Mouse (Mus musculus): ENCODE data around the gene Slc41a2. TPM values are rescaled to one million over a fixed set of nuclear protein-coding genes. Genes with fewer than 3 reads are reported as not detected.
"Not testable (repeated sequence)": the region's sequence is repeated elsewhere in the genome, so short reads cannot be mapped to it uniquely, and the experiment has no call there.

Gene Slc41a2
- polyA plus RNA-seq, 1 experiment from 2014 or later, result 1.5 TPM

DNA sequence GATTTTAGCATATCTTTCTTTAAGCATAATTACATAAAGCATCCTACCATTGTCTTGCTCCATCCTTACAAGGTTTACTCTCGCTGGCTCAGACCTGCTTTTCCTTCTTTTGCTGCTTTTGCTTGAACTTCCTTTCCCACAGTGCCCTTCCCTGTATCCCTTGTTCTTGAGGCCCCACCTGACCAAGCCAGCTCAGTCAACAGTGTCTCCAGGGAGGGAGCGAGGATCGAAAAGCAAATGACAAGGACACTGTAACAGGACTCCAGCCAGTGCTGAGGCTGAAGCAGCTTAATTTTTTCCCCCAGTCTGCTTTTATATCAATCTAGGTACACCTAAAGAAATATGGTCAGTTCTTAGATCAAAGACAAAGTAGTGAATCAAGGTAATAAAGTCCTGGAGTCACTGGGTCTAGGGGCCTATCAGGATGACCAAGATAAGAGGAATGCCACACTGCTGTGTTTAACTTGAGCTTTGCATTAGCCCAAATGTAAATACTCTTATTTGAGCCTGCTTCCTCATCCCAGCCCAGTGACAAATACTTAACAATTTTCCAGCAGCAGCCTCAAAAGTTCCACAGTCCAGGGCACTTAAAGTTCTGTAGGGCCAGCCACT lies 36.5 kb upstream of the Slc41a2 start:
- Histone ChIP-seq H3K4me2 (replicated peaks) (no peak overlapping the region), H3K27me3 (no peaks in the 10 kb centered on the region), H3K9me3 (no peaks in the 10 kb centered on the region), H3K9ac (no peak overlapping the region), H3K4me3 (no peak overlapping the region), H3K4me1 (no peaks in the 10 kb centered on the region), H3K36me3 (peaks cover 48% of the 10 kb centered on the region), H3K27ac (no peak overlapping the region)
- 86% methylated on average over 3 of the region's 3 CpGs for WGBS
- ATAC-seq (ENCODE audit: low FRiP score, low read depth), result no peak

DNA sequence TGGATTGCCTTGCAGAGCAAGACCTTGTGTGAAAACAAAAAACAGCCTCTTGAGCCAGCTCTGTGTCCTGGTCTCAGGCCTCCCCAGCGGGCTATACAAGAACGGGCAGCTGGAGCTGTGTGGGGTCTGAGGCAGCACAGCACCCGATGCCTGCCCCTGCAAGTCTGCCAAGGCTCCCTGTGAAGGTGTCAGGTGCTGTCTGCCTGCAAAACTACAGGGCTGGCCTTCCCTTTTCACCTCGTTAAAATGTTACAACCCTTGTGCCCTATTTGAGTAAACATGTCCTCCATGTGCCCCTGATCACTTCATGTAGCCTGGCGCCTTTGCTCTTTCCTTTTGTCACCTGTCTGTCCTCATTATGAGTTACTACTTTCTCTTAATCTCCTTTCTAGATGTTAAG lies 31.2 kb upstream of the Slc41a2 start:
- no peak; the same call in 1 of the 2 replicates for ATAC-seq (ENCODE audit: low FRiP score, low read depth)
- Histone ChIP-seq H3K36me3 (peaks cover 86% of the 10 kb centered on the region), H3K4me2 (replicated peaks) (no peak overlapping the region), H3K9me3 (no peaks in the 10 kb centered on the region), H3K4me1 (0 out of 2 replicates have a peak, but pooled peaks cover 6% of the 10 kb centered on the region), H3K9ac (no peak overlapping the region), H3K27me3 (no peaks in the 10 kb centered on the region), H3K27ac (no peak overlapping the region), H3K4me3 (no peak overlapping the region)
- 38% methylated on average over 5 of the region's 5 CpGs for WGBS

DNA sequence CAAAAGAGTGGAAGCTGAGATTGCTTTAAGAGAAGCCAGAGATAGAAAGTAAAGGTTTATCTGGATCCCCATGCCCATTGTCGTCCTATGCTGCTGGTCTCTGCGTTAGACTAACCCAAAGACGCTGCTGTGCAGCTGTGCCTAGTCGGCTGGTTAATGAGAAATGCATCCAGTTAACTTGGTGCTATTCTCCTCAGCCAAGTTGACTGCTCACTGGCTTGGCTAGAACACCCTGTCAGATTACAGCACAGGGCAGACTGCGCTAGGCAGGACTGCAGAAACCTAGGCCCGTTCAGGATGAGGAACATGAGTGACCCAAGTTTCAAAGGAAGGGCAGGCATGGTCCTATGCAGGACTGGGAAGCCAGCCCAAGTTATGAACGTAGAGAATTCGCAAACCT lies 25.8 kb upstream of the Slc41a2 start:
- H3K4me1 ChIP-seq, result peaks cover 15% of the 10 kb centered on the region
- H3K27me3 ChIP-seq, result no peaks in the 10 kb centered on the region
- H3K4me3 ChIP-seq, result no peak overlapping the region
- H3K36me3 ChIP-seq, result peaks cover 61% of the 10 kb centered on the region
- ATAC-seq (ENCODE audit: low FRiP score, low read depth), result no peak
- H3K9me3 ChIP-seq, result no peaks in the 10 kb centered on the region
- no peak overlapping the region for H3K9ac ChIP-seq
- 93% methylated on average over 8 of the region's 8 CpGs for WGBS
- no peak overlapping the region for H3K27ac ChIP-seq
- H3K4me2 ChIP-seq (replicated peaks), result no peak overlapping the region

DNA sequence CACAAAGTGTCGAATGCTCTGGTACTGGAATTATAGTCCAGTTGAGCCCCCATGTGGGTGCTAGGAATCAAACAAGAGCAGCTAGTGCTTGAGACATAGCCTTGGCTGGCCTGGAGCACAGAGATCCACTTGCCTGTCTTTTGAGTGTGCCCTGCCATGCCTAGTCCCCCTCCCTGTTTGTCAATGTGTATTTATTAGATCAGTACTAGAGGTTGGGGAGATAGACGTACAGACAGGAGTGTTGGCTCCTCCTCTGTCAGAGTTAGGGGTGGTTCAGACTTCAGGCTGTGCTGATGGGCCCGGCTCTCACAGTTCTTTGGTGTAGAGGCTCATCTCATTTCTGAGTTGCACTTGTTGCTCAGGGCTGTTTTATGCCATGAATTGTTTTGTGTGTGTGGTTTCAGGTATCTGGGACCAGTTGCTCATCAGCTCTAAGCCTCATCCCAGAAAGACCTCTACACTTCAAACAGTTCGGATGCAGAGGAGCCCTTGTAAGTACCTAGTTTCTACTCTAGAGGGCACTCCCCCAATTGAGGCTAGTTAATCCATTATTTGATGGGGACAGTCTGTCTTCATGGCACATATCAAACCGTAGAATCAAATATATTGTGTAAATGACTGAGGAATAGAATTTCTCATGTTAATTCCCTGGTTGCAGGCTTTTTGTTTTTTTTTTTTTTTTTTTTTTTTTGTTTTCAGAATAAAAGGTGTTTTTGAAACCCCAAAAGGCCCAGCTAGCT lies 24.1 kb upstream of the Slc41a2 start:
- Histone ChIP-seq H3K4me1 (peaks cover 15% of the 10 kb centered on the region), H3K27me3 (no peaks in the 10 kb centered on the region), H3K4me3 (peak overlapping the region; percentile 91; the same call in 1 of the 2 replicates), H3K27ac (no peak overlapping the region), H3K4me2 (replicated peaks) (peak overlapping the region; percentile 84), H3K9ac (peak overlapping the region; percentile 1; the same call in 1 of the 2 replicates), H3K9me3 (no peaks in the 10 kb centered on the region), H3K36me3 (peaks cover 46% of the 10 kb centered on the region)
- ATAC-seq (ENCODE audit: low FRiP score, low read depth), result no peak
- WGBS, result 61% methylated on average over 5 of the region's 5 CpGs

DNA sequence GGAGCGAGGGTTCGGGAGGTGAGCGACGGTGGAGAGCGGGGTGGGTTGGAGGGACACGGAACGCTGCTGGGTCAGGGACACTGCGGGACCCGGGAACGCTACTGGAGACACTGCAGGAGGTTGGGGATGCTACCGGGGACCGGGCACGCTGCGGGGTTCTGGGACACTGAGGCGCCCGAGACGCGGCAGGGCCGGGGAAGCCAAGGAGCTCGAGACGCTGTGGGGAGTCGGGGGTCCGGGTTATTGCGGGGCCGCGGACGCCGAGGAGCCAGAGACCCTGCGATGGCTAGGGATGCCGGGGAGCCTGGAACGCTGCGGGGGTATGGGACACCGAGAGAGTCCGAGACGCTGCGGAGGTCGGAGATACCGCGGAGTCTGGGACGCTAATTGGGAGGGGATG lies 22.7 kb upstream of the Slc41a2 start:
- under 1% methylated on average over 35 of the region's 40 CpGs for WGBS
- ATAC-seq (ENCODE audit: low FRiP score, low read depth), result peak; percentile 80
- H3K4me1 ChIP-seq, result peaks cover 15% of the 10 kb centered on the region

DNA sequence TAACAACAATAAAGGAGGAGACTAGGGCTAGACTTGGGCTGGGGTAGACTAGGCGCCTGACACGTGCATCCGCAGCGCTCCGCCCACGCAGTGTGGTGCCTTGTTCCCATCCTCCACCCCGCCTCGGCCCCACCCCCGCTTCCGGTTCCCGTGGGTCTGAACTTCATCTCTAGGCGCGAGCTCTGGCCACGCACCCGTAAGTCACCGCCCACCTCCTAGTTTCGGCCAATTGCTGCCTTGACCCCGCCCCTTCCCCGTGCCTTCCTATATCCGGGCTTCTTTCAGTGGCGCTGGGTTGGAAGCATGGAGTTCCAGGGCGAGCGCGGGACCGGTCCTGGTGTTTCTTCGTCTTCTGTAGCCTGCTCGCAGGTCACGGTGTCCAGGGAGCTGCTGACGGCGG lies 22.3 kb upstream of the Slc41a2 start, which contains the start of gene D10Wsu102e:
Gene D10Wsu102e, plus strand, starts transcription at position 266 of the 400 bp plus-strand sequence.
- peak; percentile 97 for ATAC-seq (ENCODE audit: low FRiP score, low read depth)
- peak within 1 kb of the TSS; percentile 90 for H3K9ac ChIP-seq
- H3K4me2 ChIP-seq (replicated peaks), result peak within 1 kb of the TSS; percentile 84
- no peaks in the 10 kb centered on the region for H3K27me3 ChIP-seq
- peak within 1 kb of the TSS; percentile 91 for H3K4me3 ChIP-seq
- H3K36me3 ChIP-seq, result peaks cover 27% of the 10 kb centered on the region
- H3K4me1 ChIP-seq, result peaks cover 15% of the 10 kb centered on the region
- no peaks in the 10 kb centered on the region for H3K9me3 ChIP-seq
- under 1% methylated on average over 30 of the region's 30 CpGs for WGBS
- peak within 1 kb of the TSS; percentile 39; the same call in 1 of the 2 replicates for H3K27ac ChIP-seq

More for the DNA sequence above, 22.7 kb upstream of the Slc41a2 start:
- H3K36me3 ChIP-seq, result peaks cover 31% of the 10 kb centered on the region
- H3K9me3 ChIP-seq, result no peaks in the 10 kb centered on the region
- H3K9ac ChIP-seq, result peak overlapping the region; percentile 90
- peak overlapping the region; percentile 39; the same call in 1 of the 2 replicates for H3K27ac ChIP-seq
- H3K27me3 ChIP-seq, result no peaks in the 10 kb centered on the region
- H3K4me2 ChIP-seq (replicated peaks), result peak overlapping the region; percentile 84
- H3K4me3 ChIP-seq, result peak overlapping the region; percentile 91

DNA sequence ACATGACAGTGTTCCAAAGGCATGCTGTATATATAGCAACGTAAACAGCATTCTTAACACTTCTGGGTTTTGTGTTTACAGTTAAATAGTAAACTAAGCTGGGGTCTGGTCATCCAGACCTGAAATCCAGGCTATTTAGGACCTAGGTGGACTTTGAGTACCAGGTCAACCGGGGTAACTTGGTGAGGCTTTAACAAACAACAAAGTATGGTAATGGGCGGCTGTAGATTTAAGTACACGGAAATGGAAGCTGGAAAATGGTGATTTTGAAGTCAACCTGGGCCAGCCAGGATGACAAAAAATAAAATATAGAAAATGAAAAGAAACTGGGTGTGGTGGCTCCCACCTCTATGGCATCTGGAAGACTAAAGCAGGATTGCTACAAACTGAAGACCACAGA lies 21.8 kb upstream of the Slc41a2 start:
- no peak overlapping the region for H3K9ac ChIP-seq
- no peak; the same call in 1 of the 2 replicates for ATAC-seq (ENCODE audit: low FRiP score, low read depth)
- H3K4me3 ChIP-seq, result peak overlapping the region; percentile 91
- H3K36me3 ChIP-seq, result peaks cover 22% of the 10 kb centered on the region
- H3K9me3 ChIP-seq, result no peaks in the 10 kb centered on the region
- peak overlapping the region; percentile 84 for H3K4me2 ChIP-seq (replicated peaks)
- H3K27me3 ChIP-seq, result no peaks in the 10 kb centered on the region
- WGBS, result 74% methylated on average over 4 of the region's 4 CpGs
- peaks cover 15% of the 10 kb centered on the region for H3K4me1 ChIP-seq
- H3K27ac ChIP-seq, result no peak overlapping the region; the same call in 1 of the 2 replicates

DNA sequence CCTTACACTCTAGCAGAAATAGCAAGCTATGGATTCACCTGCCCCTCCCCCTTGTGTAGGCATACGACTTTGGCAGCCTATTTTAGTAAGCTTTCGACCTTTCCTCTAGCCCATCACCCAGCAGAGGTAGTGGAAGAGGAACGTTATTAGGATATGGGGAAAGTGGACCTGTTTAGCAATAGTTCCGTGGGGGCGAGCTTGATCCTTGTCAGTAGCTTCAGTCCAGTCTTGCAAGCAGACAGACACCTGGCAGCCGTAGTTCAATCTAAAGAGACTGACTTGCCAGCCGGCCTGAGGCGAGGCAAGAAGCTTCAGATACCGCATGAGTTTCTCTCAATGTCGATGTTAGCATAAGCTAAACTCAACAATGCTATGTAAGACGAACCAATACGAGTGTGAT lies 18.7 kb upstream of the Slc41a2 start:
- H3K4me1 ChIP-seq, result peaks cover 14% of the 10 kb centered on the region
- no peak for ATAC-seq (ENCODE audit: low FRiP score, low read depth)
- WGBS, result 83% methylated on average over 12 of the region's 12 CpGs

DNA sequence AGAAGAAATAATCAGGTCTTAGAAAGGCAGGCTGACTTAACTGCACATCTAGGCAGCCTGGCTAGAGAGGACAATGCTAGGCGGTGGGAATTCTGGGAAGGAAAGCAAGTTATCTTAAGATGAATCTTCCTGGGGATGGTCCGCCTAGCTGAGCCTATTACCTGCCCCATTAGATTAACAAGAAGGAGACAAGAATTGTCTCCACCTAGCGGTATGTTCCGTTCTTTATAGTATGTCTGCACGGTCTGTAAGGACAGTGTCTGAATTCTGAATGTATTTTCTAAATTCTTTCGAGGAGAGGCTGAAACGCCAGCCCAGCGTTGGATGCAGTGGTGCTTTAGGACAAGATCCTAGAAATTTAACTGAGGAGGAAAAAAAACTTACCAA lies 16.6 kb upstream of the Slc41a2 start:
- Histone ChIP-seq H3K4me2 (replicated peaks) (no peak overlapping the region), H3K9ac (no peak overlapping the region), H3K4me3 (no peak overlapping the region), H3K9me3 (no peaks in the 10 kb centered on the region), H3K36me3 (no peaks in the 10 kb centered on the region), H3K27me3 (0 out of 2 replicates have a peak, but pooled peaks cover 2% of the 10 kb centered on the region), H3K4me1 (peaks cover 5% of the 10 kb centered on the region; the same call in 1 of the 2 replicates), H3K27ac (no peak overlapping the region)
- WGBS, result 62% methylated on average over 8 of the region's 8 CpGs
- ATAC-seq (ENCODE audit: low FRiP score, low read depth), result no peak

More for the DNA sequence above, 18.7 kb upstream of the Slc41a2 start:
- no peaks in the 10 kb centered on the region for H3K27me3 ChIP-seq
- H3K9ac ChIP-seq, result no peak overlapping the region
- no peak overlapping the region for H3K27ac ChIP-seq
- H3K36me3 ChIP-seq, result no peaks in the 10 kb centered on the region
- no peak overlapping the region for H3K4me2 ChIP-seq (replicated peaks)
- H3K9me3 ChIP-seq, result no peaks in the 10 kb centered on the region
- no peak overlapping the region for H3K4me3 ChIP-seq

DNA sequence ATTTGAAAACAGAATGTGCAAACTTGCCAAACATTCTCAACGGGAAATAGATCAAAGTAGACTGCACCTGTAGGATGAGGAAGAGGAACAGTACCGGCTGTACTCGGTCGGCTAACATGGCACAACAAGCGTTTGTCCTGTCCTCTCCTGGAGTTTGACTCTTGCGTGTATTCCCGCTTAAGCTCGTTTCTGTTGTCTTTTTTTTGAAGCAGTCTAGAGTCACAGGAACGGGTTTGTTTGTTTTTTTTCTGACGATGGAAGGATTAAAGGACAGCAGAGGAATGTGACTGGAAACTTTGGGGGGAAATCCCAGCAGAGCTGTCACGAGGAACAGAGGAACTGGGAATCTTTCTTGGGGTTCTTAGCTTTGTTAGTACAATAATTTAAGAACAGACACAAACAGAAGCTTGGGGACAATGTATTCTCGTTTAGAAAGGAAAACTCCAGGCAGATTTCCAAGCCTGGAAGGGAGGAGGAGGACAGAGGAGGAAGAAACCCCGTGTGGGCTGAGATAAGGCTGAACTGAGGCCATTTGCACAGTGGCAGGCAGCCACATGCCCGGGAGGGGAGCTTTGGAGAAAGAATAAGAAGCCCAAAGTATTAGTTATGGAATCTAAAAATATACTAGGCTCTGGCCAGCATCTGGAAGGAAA lies 16.1 kb upstream of the Slc41a2 start:
- no peak overlapping the region for H3K27ac ChIP-seq
- H3K4me2 ChIP-seq (replicated peaks), result no peak overlapping the region
- 50% methylated on average over 14 of the region's 14 CpGs for WGBS
- H3K27me3 ChIP-seq, result 0 out of 2 replicates have a peak, but pooled peaks cover 4% of the 10 kb centered on the region
- no peak for ATAC-seq (ENCODE audit: low FRiP score, low read depth)
- H3K9me3 ChIP-seq, result no peaks in the 10 kb centered on the region
- no peaks in the 10 kb centered on the region for H3K36me3 ChIP-seq
- no peak overlapping the region for H3K4me3 ChIP-seq
- peaks cover 4% of the 10 kb centered on the region; the same call in 1 of the 2 replicates for H3K4me1 ChIP-seq
- no peak overlapping the region for H3K9ac ChIP-seq

DNA sequence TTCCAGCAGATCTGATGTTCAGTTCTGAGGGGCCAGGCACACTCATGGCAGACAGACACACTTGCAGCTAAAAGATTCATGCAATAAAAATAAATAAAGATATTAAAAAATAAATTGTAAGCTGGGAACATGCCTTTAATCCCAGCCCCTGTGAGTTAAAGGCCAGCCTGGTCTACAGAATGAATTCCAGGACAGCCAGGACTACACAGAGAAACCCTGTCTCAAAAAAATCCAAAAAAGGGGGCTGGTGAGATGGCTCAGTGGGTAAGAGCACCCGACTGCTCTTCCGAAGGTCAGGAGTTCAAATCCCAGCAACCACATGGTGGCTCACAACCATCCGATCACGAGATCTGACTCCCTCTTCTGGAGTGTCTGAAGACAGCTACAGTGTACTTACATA lies 14.1 kb upstream of the Slc41a2 start:
- not testable (repeated sequence) for H3K36me3 ChIP-seq; H3K27me3 ChIP-seq; H3K4me1 ChIP-seq; H3K4me3 ChIP-seq; H3K4me2 ChIP-seq (replicated peaks); ATAC-seq (ENCODE audit: low FRiP score, low read depth); H3K27ac ChIP-seq; H3K9me3 ChIP-seq; H3K9ac ChIP-seq
- WGBS, result 93% methylated on average over 4 of the region's 4 CpGs

DNA sequence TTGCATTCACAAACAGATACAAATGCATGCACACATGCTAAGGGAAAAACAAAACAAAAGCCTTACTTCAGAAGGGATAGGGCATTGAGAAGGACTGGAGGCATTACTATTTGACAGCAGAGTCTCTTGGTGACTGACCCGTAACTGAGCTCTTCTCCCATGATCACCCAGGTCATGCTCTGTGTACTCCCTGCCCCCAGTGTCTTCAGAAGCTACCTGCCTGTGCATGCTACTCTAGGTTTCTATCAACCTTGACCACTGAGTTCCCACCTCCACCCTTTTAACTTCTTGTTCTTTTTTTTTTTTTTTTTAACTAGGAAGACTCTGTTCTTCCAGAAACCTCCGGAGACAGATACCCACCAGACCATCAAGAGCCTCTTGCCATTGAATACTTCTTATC lies 13.0 kb upstream of the Slc41a2 start:
- Histone ChIP-seq H3K27ac (no peak overlapping the region), H3K27me3 (0 out of 2 replicates have a peak, but pooled peaks cover 9% of the 10 kb centered on the region), H3K9me3 (no peaks in the 10 kb centered on the region), H3K4me1 (peaks cover 4% of the 10 kb centered on the region; the same call in 1 of the 2 replicates), H3K4me3 (no peak overlapping the region), H3K36me3 (no peaks in the 10 kb centered on the region), H3K4me2 (replicated peaks) (no peak overlapping the region), H3K9ac (no peak overlapping the region)
- WGBS, result 95% methylated on average over 2 of the region's 2 CpGs
- no peak for ATAC-seq (ENCODE audit: low FRiP score, low read depth)

All from limb, embryonic 13.5 days (tissue).